Comparison of ENCODE assay signal across 23 mouse cellular contexts in genomic region chr4:136337129-136337528, GRCm38 (mm10). TPM values are rescaled to one million over a fixed set of nuclear protein-coding genes. Genes with fewer than 3 reads are reported as not detected.
DNase-seq lines count a peak whose midpoint lies in the region; ATAC-seq and TF ChIP-seq lines count a peak whose summit lies in the region.
"Had no signal": no experiment of that assay in that cellular context is flagged by ENCODE, and none has a peak within 500 bp of the region (broad histone marks: within the 10 kb centered on the region; RNA-seq: fewer than 3 reads in every experiment).

No protein-coding gene starts in this region.

- no peak for TF ChIP-seq CTCF in kidney, adult 2 months (conservative IDR thresholded peaks at IDR 0.05; ENCODE audit: insufficient read depth, insufficient read length, low read depth, low read length)

- H3K9me3 ChIP-seq in heart, embryonic 12.5 days (replicated peaks), result no peaks in the 10 kb centered on the region
- H3K9me3 ChIP-seq in heart, embryonic 11.5 days (replicated peaks; ENCODE audit: control insufficient read depth, low read length), result no peaks in the 10 kb centered on the region
- H3K9me3 ChIP-seq: embryonic facial prominence, embryonic 12.5 days; forebrain, embryonic 15.5 days; kidney, embryonic 15.5 days; limb, embryonic 13.5 days; liver, embryonic 13.5 days had no signal

- TF ChIP-seq POLR2A in kidney, adult 2 months (IDR thresholded peaks at IDR 0.05; ENCODE audit: low read depth, low read length), result no peak

- H3K9ac ChIP-seq in heart, embryonic 12.5 days, result no peak overlapping the region
- H3K9ac ChIP-seq in heart, embryonic 11.5 days (ENCODE audit: low read depth, low read length), result no peak overlapping the region
- H3K9ac ChIP-seq: embryonic facial prominence, embryonic 12.5 days; forebrain, embryonic 15.5 days; hindbrain, embryonic 14.5 days; kidney, embryonic 15.5 days; limb, embryonic 13.5 days; liver, embryonic 13.5 days had no signal

- peak; percentile 14 for DNase-seq in kidney, adult 2 months
- DNase-seq in kidney, adult 18-20 months, result no peak
- peak; percentile 15 for DNase-seq in thymus, postnatal 4 days
- DNase-seq in thymus, postnatal 25 days, result no peak
- no peak for DNase-seq in MN1 (ENCODE audit: low spot score)
- DNase-seq: adrenal gland, postnatal 25 days; cerebellum, adult 11-12 months; cerebellum, adult 9-11 months; embryo, embryonic 11 days; gastrocnemius, postnatal 25 days; liver, embryonic 13.5 days; lung, adult 18-20 months; midbrain, embryonic 14.5 days had no signal

- no peak overlapping the region for H3K4me3 ChIP-seq in heart, embryonic 12.5 days
- H3K4me3 ChIP-seq in heart, embryonic 11.5 days (ENCODE audit: low read depth, low read length), result no peak overlapping the region
- no peak overlapping the region for H3K4me3 ChIP-seq in kidney, adult 2 months (ENCODE audit: insufficient read depth, low read depth, low read length)
- H3K4me3 ChIP-seq: embryonic facial prominence, embryonic 12.5 days; forebrain, embryonic 15.5 days; heart, adult 2 months; kidney, embryonic 15.5 days; limb, embryonic 13.5 days; liver, embryonic 13.5 days had no signal

- H3K4me2 ChIP-seq in heart, embryonic 12.5 days, result no peak overlapping the region
- H3K4me2 ChIP-seq in heart, embryonic 11.5 days, result no peak overlapping the region
- H3K4me2 ChIP-seq: embryonic facial prominence, embryonic 12.5 days; forebrain, embryonic 15.5 days; hindbrain, embryonic 14.5 days; kidney, embryonic 15.5 days; limb, embryonic 13.5 days; liver, embryonic 13.5 days had no signal

- H3K36me3 ChIP-seq in heart, embryonic 12.5 days, result peaks cover 46% of the 10 kb centered on the region
- H3K36me3 ChIP-seq in heart, embryonic 11.5 days (ENCODE audit: control insufficient read depth, insufficient read depth, low read length), result peaks cover 10% of the 10 kb centered on the region
- peaks cover 6% of the 10 kb centered on the region; the same call in 1 of the 2 replicates for H3K36me3 ChIP-seq in kidney, adult 2 months (ENCODE audit: control insufficient read depth, insufficient read depth, low read length)

- WGBS in heart, embryonic 12.5 days, result 37% methylated on average over 4 of the region's 4 CpGs
- WGBS in heart, embryonic 11.5 days (ENCODE audit: insufficient replicate concordance), result 51% methylated on average over 4 of the region's 4 CpGs
- whole genome bisulfite sequencing in kidney, adult 2 months, result 59% methylated on average over 4 of the region's 4 CpGs

- ATAC-seq in heart, embryonic 12.5 days (ENCODE audit: insufficient number of reproducible peaks, low FRiP score), result no peak
- ATAC-seq in heart, embryonic 11.5 days (replicated peaks; ENCODE audit: insufficient number of reproducible peaks, low FRiP score, low TSS enrichment), result no peak
- ATAC-seq: forebrain, embryonic 15.5 days; intestine, postnatal 0 days; lung, postnatal 0 days had no signal

- no peaks in the 10 kb centered on the region for H3K27me3 ChIP-seq in heart, embryonic 12.5 days (replicated peaks)
- no peaks in the 10 kb centered on the region for H3K27me3 ChIP-seq in heart, embryonic 11.5 days (ENCODE audit: control insufficient read depth, insufficient read depth, low read length)
- H3K27me3 ChIP-seq in kidney, adult 2 months (replicated peaks; ENCODE audit: control insufficient read depth, insufficient read depth, low read length), result no peaks in the 10 kb centered on the region
- H3K27me3 ChIP-seq: embryonic facial prominence, embryonic 12.5 days; forebrain, embryonic 15.5 days; kidney, embryonic 15.5 days; limb, embryonic 13.5 days; liver, embryonic 13.5 days had no signal

- H3K27ac ChIP-seq in heart, embryonic 12.5 days (ENCODE audit: poor library complexity, severe bottlenecking), result peak overlapping the region; percentile 54; the same call in 1 of the 2 replicates
- no peak overlapping the region for H3K27ac ChIP-seq in heart, embryonic 11.5 days (ENCODE audit: low read depth, low read length)
- no peak overlapping the region for H3K27ac ChIP-seq in kidney, adult 2 months (ENCODE audit: insufficient read depth, low read depth, low read length)
- H3K27ac ChIP-seq: embryonic facial prominence, embryonic 12.5 days; forebrain, embryonic 15.5 days; heart, adult 2 months; hindbrain, embryonic 14.5 days; kidney, embryonic 15.5 days; limb, embryonic 13.5 days; liver, embryonic 13.5 days had no signal

- H3K4me1 ChIP-seq in heart, embryonic 12.5 days (replicated peaks), result peaks cover 16% of the 10 kb centered on the region
- peaks cover 10% of the 10 kb centered on the region for H3K4me1 ChIP-seq in heart, embryonic 11.5 days (ENCODE audit: control insufficient read depth, insufficient read depth, low read length)
- H3K4me1 ChIP-seq in kidney, adult 2 months (ENCODE audit: control insufficient read depth, insufficient read depth, low read length), result no peaks in the 10 kb centered on the region; the same call in 1 of the 2 replicates
- H3K4me1 ChIP-seq: embryonic facial prominence, embryonic 12.5 days; forebrain, embryonic 15.5 days; kidney, embryonic 15.5 days; limb, embryonic 13.5 days; liver, embryonic 13.5 days had no signal

RNA-seq across cellular contexts. Expression of gene Hnrnpr, which starts 26.4 kb away (rescaled TPM):
- 112 and 115 TPM in 2 replicates for polyA plus RNA-seq in heart, embryonic 12.5 days (2016; fragmentation: Nextera tagmentation; extraction: Ambion mirVana)
- polyA plus RNA-seq in heart, embryonic 11.5 days (2014; fragmentation: Nextera tagmentation; extraction: Ambion mirVana), result 85.8 and 87.1 TPM in 2 replicates
- polyA plus RNA-seq in kidney, adult 2 months (2012; rRNA removed), result 9.9 and 14.0 TPM in 2 replicates

RNA-seq across cellular contexts. Expression of gene Zfp46, which starts 52.6 kb away (rescaled TPM):
- polyA plus RNA-seq in heart, embryonic 12.5 days (2016; fragmentation: Nextera tagmentation; extraction: Ambion mirVana), result 24.7 and 24.9 TPM in 2 replicates
- polyA plus RNA-seq in heart, embryonic 11.5 days (2014; fragmentation: Nextera tagmentation; extraction: Ambion mirVana), result 18.4 and 20.6 TPM in 2 replicates
- 10.7 and 10.9 TPM in 2 replicates for polyA plus RNA-seq in kidney, adult 2 months (2012; rRNA removed)

Comparison
In these comparisons a context has a peak if more than half of its experiments do, and no peak if none do; other contexts are left out.
1. DNase-seq: peak in kidney, adult 2 months (single experiment) and thymus, postnatal 4 days (single experiment); none in kidney, adult 18-20 months (single experiment), thymus, postnatal 25 days (single experiment) and MN1 (single experiment).